Mouse (Mus musculus) midbrain, embryonic 16.5 days (tissue): Measurements from ENCODE around the gene BC005561. TPM values are rescaled to one million over a fixed set of nuclear protein-coding genes. Genes with fewer than 3 reads are reported as not detected.

ENCODE experiments used
- ATAC-seq: fragments of 200-750 bp; cut with Nextera tagmentation; 2 replicates; pipeline ENCODE4 v1.8.0; 2017; ENCODE audit warnings: moderate TSS enrichment
- H3K27ac ChIP-seq: fragments of 300-500 bp; sonication (generic); 2 replicates; pipeline ENCODE4 v1.5.1; 2014; ENCODE audit warnings: mild to moderate bottlenecking, low read length, mixed read lengths
- H3K27me3 ChIP-seq: fragments of 300-500 bp; sonication (generic); 2 replicates; pipeline ENCODE4 v1.6.1; 2014; ENCODE audit warnings: low read depth, low read length, mixed read lengths; ENCODE audit not compliant: control insufficient read depth, insufficient read depth
- H3K36me3 ChIP-seq: fragments of 300-500 bp; sonication (generic); 2 replicates; pipeline ENCODE4 v1.6.1; 2014; ENCODE audit warnings: mild to moderate bottlenecking, low read length, moderate library complexity, mixed read lengths; ENCODE audit not compliant: control insufficient read depth, insufficient read depth
- H3K4me1 ChIP-seq: fragments of 300-500 bp; sonication (generic); 2 replicates; pipeline ENCODE4 v1.6.1; 2014; ENCODE audit warnings: mild to moderate bottlenecking, low read length, mixed read lengths; ENCODE audit not compliant: control insufficient read depth, insufficient read depth
- H3K4me2 ChIP-seq: fragments of 300-500 bp; sonication (generic); 2 replicates; pipeline ENCODE4 v1.6.1; 2014; ENCODE audit warnings: mild to moderate bottlenecking, low read length, mixed read lengths
- H3K4me3 ChIP-seq: fragments of 300-500 bp; sonication (generic); 2 replicates; pipeline ENCODE4 v1.5.1; 2014; ENCODE audit warnings: low read depth, mild to moderate bottlenecking, low read length, moderate library complexity, mixed read lengths
- H3K9ac ChIP-seq: fragments of 300-500 bp; sonication (generic); 2 replicates; pipeline ENCODE4 v1.6.1; 2014; ENCODE audit warnings: low read depth, low read length, mixed read lengths
- H3K9me3 ChIP-seq: fragments of 300-500 bp; sonication (generic); replicated peaks from 2 replicates; pipeline ENCODE4 v1.6.1; 2014; ENCODE audit warnings: mild to moderate bottlenecking, low read length, mixed read lengths; ENCODE audit not compliant: control insufficient read depth, poor library complexity, severe bottlenecking
- WGBS: fragments of 180-500 bp; shearing (Covaris S2); extraction: QIAGEN DNeasy Blood & Tissue Kit; methylation state at CpG from one replicate; pipeline ENCODE4 v1.1.7; 2014; 5-methylcytosine and 5-hydroxymethylcytosine counted together
- polyA plus RNA-seq: library from polyadenylated mRNA; unstranded; fragments of >200 nt; fragmentation: Nextera tagmentation; extraction: Ambion mirVana; gene quantifications from 2 replicates; pipeline ENCODE4 v1.2.1, GENCODE M21; 2015

Gene BC005561
- polyA plus RNA-seq, result 10.4 and 12.6 TPM in 2 replicates

GRCm38 (mm10) chr5:104508195-104508891, at the start of gene BC005561:
Gene BC005561, plus strand, starts transcription at chr5:104508352.
- under 1% methylated on average over 71 of the region's 83 CpGs for WGBS
- peak within 1 kb of the TSS; percentile 79 for H3K4me2 ChIP-seq
- peaks cover 12% of the 10 kb centered on the region for H3K36me3 ChIP-seq
- peak within 1 kb of the TSS; percentile 90 for H3K4me3 ChIP-seq
- H3K27ac ChIP-seq, result peak within 1 kb of the TSS; percentile 95
- H3K4me1 ChIP-seq, result peaks cover 17% of the 10 kb centered on the region
- peak; percentile 95 for ATAC-seq
- H3K9ac ChIP-seq, result peak within 1 kb of the TSS; percentile 96
- H3K27me3 ChIP-seq, result no peaks in the 10 kb centered on the region
- H3K9me3 ChIP-seq, result peaks cover 4% of the 10 kb centered on the region

GRCm38 (mm10) chr5:104458832-104459705, 49.1 kb upstream of the BC005561 start, which contains the start of gene Pkd2:
Gene Pkd2, plus strand, starts transcription at chr5:104459450.
- Histone ChIP-seq H3K27ac (peak within 1 kb of the TSS; percentile 95), H3K9ac (peak within 1 kb of the TSS; percentile 96), H3K27me3 (no peaks in the 10 kb centered on the region), H3K4me2 (peak within 1 kb of the TSS; percentile 68), H3K36me3 (peaks cover 7% of the 10 kb centered on the region), H3K4me1 (peaks cover 19% of the 10 kb centered on the region), H3K9me3 (0 out of 2 replicates have a peak, but pooled peaks cover 3% of the 10 kb centered on the region), H3K4me3 (peak within 1 kb of the TSS; percentile 88)
- WGBS, result 17% methylated on average over 29 of the region's 46 CpGs
- peak; percentile 86 for ATAC-seq

- H3K36me3 ChIP-seq, result peaks cover 7% of the 10 kb centered on the region
- peak overlapping the region; percentile 96 for H3K9ac ChIP-seq
- peak overlapping the region; percentile 68 for H3K4me2 ChIP-seq
- H3K27ac ChIP-seq, result peak overlapping the region; percentile 95
- WGBS, result under 1% methylated on average over 66 of the region's 82 CpGs
- ATAC-seq, result peak; percentile 85
- H3K9me3 ChIP-seq, result 0 out of 2 replicates have a peak, but pooled peaks cover 3% of the 10 kb centered on the region
- peaks cover 19% of the 10 kb centered on the region for H3K4me1 ChIP-seq
- peak overlapping the region; percentile 88 for H3K4me3 ChIP-seq
- no peaks in the 10 kb centered on the region for H3K27me3 ChIP-seq
Measured at GRCm38 (mm10) chr5:104459706-104460455, 48.3 kb upstream of the BC005561 start.

GRCm38 (mm10) chr5:104460456-104460838, 47.7 kb upstream of the BC005561 start:
- ATAC-seq, result no peak
- Histone ChIP-seq H3K36me3 (peaks cover 11% of the 10 kb centered on the region), H3K9ac (peak overlapping the region; percentile 96), H3K27me3 (no peaks in the 10 kb centered on the region), H3K27ac (peak overlapping the region; percentile 95), H3K4me3 (peak overlapping the region; percentile 88), H3K4me1 (peaks cover 19% of the 10 kb centered on the region), H3K4me2 (peak overlapping the region; percentile 68), H3K9me3 (0 out of 2 replicates have a peak, but pooled peaks cover 3% of the 10 kb centered on the region)
- 32% methylated on average over 3 of the region's 3 CpGs for WGBS

- Histone ChIP-seq H3K27ac (no peak overlapping the region), H3K4me3 (peak overlapping the region; percentile 88), H3K9ac (no peak overlapping the region), H3K36me3 (peaks cover 15% of the 10 kb centered on the region), H3K4me2 (peak overlapping the region; percentile 68), H3K9me3 (peaks cover 3% of the 10 kb centered on the region; the same call in 1 of the 2 replicates), H3K27me3 (no peaks in the 10 kb centered on the region), H3K4me1 (peaks cover 19% of the 10 kb centered on the region)
- no peak for ATAC-seq
- WGBS, result 31% methylated on average over 6 of the region's 7 CpGs
Measured at GRCm38 (mm10) chr5:104460856-104461255, 47.3 kb upstream of the BC005561 start.

GRCm38 (mm10) chr5:104465279-104465678, 42.9 kb upstream of the BC005561 start:
- H3K9me3 ChIP-seq, result no peaks in the 10 kb centered on the region; the same call in 1 of the 2 replicates
- 85% methylated on average over 8 of the region's 8 CpGs for WGBS
- H3K27me3 ChIP-seq, result no peaks in the 10 kb centered on the region
- no peak overlapping the region for H3K9ac ChIP-seq
- no peak overlapping the region for H3K27ac ChIP-seq
- no peak overlapping the region for H3K4me3 ChIP-seq
- peaks cover 14% of the 10 kb centered on the region for H3K36me3 ChIP-seq
- peaks cover 10% of the 10 kb centered on the region for H3K4me1 ChIP-seq
- no peak for ATAC-seq
- no peak overlapping the region for H3K4me2 ChIP-seq

GRCm38 (mm10) chr5:104465731-104466130, 42.4 kb upstream of the BC005561 start:
- no peak overlapping the region for H3K4me3 ChIP-seq
- no peak overlapping the region for H3K9ac ChIP-seq
- H3K4me1 ChIP-seq, result peaks cover 7% of the 10 kb centered on the region
- H3K36me3 ChIP-seq, result peaks cover 14% of the 10 kb centered on the region
- WGBS, result 93% methylated on average over 12 of the region's 12 CpGs
- ATAC-seq, result no peak
- no peaks in the 10 kb centered on the region for H3K27me3 ChIP-seq
- no peak overlapping the region for H3K27ac ChIP-seq
- no peak overlapping the region for H3K4me2 ChIP-seq
- no peaks in the 10 kb centered on the region; the same call in 1 of the 2 replicates for H3K9me3 ChIP-seq

GRCm38 (mm10) chr5:104466816-104467215, 41.3 kb upstream of the BC005561 start:
- Histone ChIP-seq H3K9ac (no peak overlapping the region), H3K36me3 (peaks cover 16% of the 10 kb centered on the region), H3K9me3 (no peaks in the 10 kb centered on the region; the same call in 1 of the 2 replicates), H3K4me2 (no peak overlapping the region), H3K4me3 (no peak overlapping the region), H3K4me1 (no peaks in the 10 kb centered on the region), H3K27ac (no peak overlapping the region), H3K27me3 (no peaks in the 10 kb centered on the region)
- 94% methylated on average over 16 of the region's 16 CpGs for WGBS
- ATAC-seq, result no peak
